Mouse (Mus musculus): ENCODE results near the gene Ttc7b.

DNA sequence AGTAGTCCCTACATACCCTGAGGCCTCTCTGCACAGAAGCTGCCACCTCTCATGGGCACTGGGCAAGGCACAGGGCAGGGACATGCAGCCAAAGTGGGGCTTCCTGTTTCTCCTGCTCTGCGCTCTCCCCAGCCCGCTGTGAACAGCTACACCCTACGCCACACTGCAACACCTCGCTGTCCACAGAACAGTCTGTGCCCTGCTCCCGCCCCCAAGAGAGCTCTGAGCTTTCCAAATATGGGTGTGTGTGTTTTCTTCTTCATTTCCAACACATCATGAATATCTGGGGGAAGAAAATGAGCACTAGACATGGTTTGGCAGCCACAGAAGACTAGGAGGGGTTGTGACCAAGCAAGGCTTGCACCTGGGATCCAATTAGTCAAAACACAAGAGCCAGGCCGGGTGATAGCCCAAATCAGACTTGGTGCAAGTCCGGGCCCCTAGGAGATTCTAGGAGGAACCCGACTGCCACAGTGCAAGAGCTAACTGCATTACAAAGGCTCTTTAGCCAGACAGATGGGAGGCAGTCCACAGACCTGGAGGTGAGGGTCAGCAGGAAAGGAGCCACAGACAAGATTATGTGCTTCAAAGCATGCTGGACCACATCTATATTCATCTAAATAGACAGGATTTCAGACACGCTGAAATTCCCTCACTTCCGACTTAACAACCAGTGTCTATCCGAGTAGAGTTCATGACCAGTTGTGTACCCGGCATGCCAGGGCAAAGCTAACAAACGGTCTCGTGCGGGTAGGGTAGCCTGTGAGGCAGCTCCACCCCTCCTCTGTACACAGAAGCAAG is 39.8 kb downstream of the Ttc7b start:
- no peak for TF ChIP-seq CTCF (IDR thresholded peaks at IDR 0.05; ENCODE audit: borderline replicate concordance, insufficient read depth, low read depth, low read length)
- TF ChIP-seq POLR2A (IDR thresholded peaks at IDR 0.05; ENCODE audit: borderline replicate concordance, insufficient read depth, low read length), result no peak

All from cerebellum, adult 2 months (tissue).